In genomic region chr8:12171788-12172187, GRCm38 (mm10) we compare ENCODE assay signal across 19 mouse cellular contexts.
DNase-seq lines count a peak whose midpoint lies in the region; ATAC-seq lines count a peak whose summit lies in the region.
"Had no signal": no experiment of that assay in that cellular context is flagged by ENCODE, and none has a peak within 500 bp of the region (broad histone marks: within the 10 kb centered on the region; RNA-seq: fewer than 3 reads in every experiment).

No protein-coding gene starts in this region.

- no peak for ATAC-seq in forebrain, embryonic 16.5 days
- ATAC-seq in forebrain, embryonic 13.5 days, result no peak
- ATAC-seq in hindbrain, embryonic 16.5 days, result no peak
- no peak for ATAC-seq in hindbrain, embryonic 12.5 days (ENCODE audit: low FRiP score)
- 0 out of 2 replicates have a peak, but pooled peaks have one; percentile 62 for ATAC-seq in midbrain, embryonic 16.5 days
- ATAC-seq in midbrain, embryonic 11.5 days (ENCODE audit: low FRiP score), result no peak
- ATAC-seq: activated CD4-positive, CD25-positive, alpha-beta regulatory T cell, adult 4 months; intestine, embryonic 15.5 days; Patski had no signal

- no peaks in the 10 kb centered on the region for H3K36me3 ChIP-seq in forebrain, embryonic 16.5 days (ENCODE audit: control insufficient read depth, insufficient read depth)
- no peaks in the 10 kb centered on the region for H3K36me3 ChIP-seq in forebrain, embryonic 13.5 days (ENCODE audit: poor library complexity, severe bottlenecking)
- H3K36me3 ChIP-seq in hindbrain, embryonic 16.5 days (ENCODE audit: control insufficient read depth, insufficient read depth, low read length), result no peaks in the 10 kb centered on the region
- H3K36me3 ChIP-seq in hindbrain, embryonic 12.5 days, result no peaks in the 10 kb centered on the region
- no peaks in the 10 kb centered on the region for H3K36me3 ChIP-seq in midbrain, embryonic 16.5 days (ENCODE audit: control insufficient read depth, insufficient read depth, low read length)
- H3K36me3 ChIP-seq in midbrain, embryonic 11.5 days (ENCODE audit: control insufficient read depth, insufficient read depth, low read length), result no peaks in the 10 kb centered on the region
- H3K36me3 ChIP-seq: embryonic facial prominence, embryonic 13.5 days; heart, embryonic 12.5 days; intestine, embryonic 15.5 days had no signal

- WGBS in forebrain, embryonic 16.5 days, result 60% methylated on average over 12 of the region's 12 CpGs
- WGBS in forebrain, embryonic 13.5 days, result 71% methylated on average over 12 of the region's 12 CpGs
- 40% methylated on average over 12 of the region's 12 CpGs for WGBS in hindbrain, embryonic 16.5 days
- WGBS in hindbrain, embryonic 12.5 days, result 69% methylated on average over 12 of the region's 12 CpGs
- WGBS in midbrain, embryonic 16.5 days, result 60% methylated on average over 12 of the region's 12 CpGs
- 86% methylated on average over 12 of the region's 12 CpGs for WGBS in midbrain, embryonic 11.5 days

- H3K27me3 ChIP-seq in forebrain, embryonic 16.5 days (replicated peaks; ENCODE audit: control insufficient read depth, insufficient read depth, low read length), result 0 out of 2 replicates have a peak, but pooled peaks cover 4% of the 10 kb centered on the region
- H3K27me3 ChIP-seq in forebrain, embryonic 13.5 days, result peaks cover 46% of the 10 kb centered on the region
- H3K27me3 ChIP-seq in hindbrain, embryonic 16.5 days (replicated peaks; ENCODE audit: control insufficient read depth, insufficient read depth, low read length), result 0 out of 2 replicates have a peak, but pooled peaks cover 2% of the 10 kb centered on the region
- H3K27me3 ChIP-seq in hindbrain, embryonic 12.5 days, result peaks cover 37% of the 10 kb centered on the region
- no peaks in the 10 kb centered on the region for H3K27me3 ChIP-seq in midbrain, embryonic 16.5 days (ENCODE audit: control insufficient read depth, insufficient read depth, low read depth, low read length)
- peaks cover 10% of the 10 kb centered on the region; the same call in 1 of the 2 replicates for H3K27me3 ChIP-seq in midbrain, embryonic 11.5 days (ENCODE audit: control insufficient read depth, insufficient read depth, low read length)
- H3K27me3 ChIP-seq: intestine, embryonic 15.5 days had no signal

- H3K4me2 ChIP-seq in forebrain, embryonic 16.5 days (ENCODE audit: low read length), result no peak overlapping the region
- no peak overlapping the region for H3K4me2 ChIP-seq in forebrain, embryonic 13.5 days
- 0 out of 2 replicates have a peak overlapping the region, but pooled peaks have one; percentile 3 for H3K4me2 ChIP-seq in hindbrain, embryonic 16.5 days (ENCODE audit: low read length)
- H3K4me2 ChIP-seq in hindbrain, embryonic 12.5 days (replicated peaks), result no peak overlapping the region
- no peak overlapping the region for H3K4me2 ChIP-seq in midbrain, embryonic 16.5 days (ENCODE audit: low read length)
- H3K4me2 ChIP-seq in midbrain, embryonic 11.5 days, result no peak overlapping the region
- H3K4me2 ChIP-seq: embryonic facial prominence, embryonic 13.5 days; heart, embryonic 12.5 days; intestine, embryonic 15.5 days had no signal

- H3K4me1 ChIP-seq in forebrain, embryonic 16.5 days (replicated peaks; ENCODE audit: control insufficient read depth, insufficient read depth, low read length), result peaks cover 39% of the 10 kb centered on the region
- peaks cover 61% of the 10 kb centered on the region for H3K4me1 ChIP-seq in forebrain, embryonic 13.5 days
- peaks cover 8% of the 10 kb centered on the region; the same call in 1 of the 2 replicates for H3K4me1 ChIP-seq in hindbrain, embryonic 16.5 days (ENCODE audit: control insufficient read depth, insufficient read depth, low read depth, low read length)
- peaks cover 32% of the 10 kb centered on the region for H3K4me1 ChIP-seq in hindbrain, embryonic 12.5 days
- H3K4me1 ChIP-seq in midbrain, embryonic 16.5 days (ENCODE audit: control insufficient read depth, insufficient read depth, low read length), result peaks cover 17% of the 10 kb centered on the region
- H3K4me1 ChIP-seq in midbrain, embryonic 11.5 days (ENCODE audit: control insufficient read depth, insufficient read depth, low read length), result no peaks in the 10 kb centered on the region
- H3K4me1 ChIP-seq: heart, embryonic 12.5 days; intestine, embryonic 15.5 days had no signal

- H3K4me3 ChIP-seq in forebrain, embryonic 16.5 days (replicated peaks; ENCODE audit: low read length), result no peak overlapping the region
- H3K4me3 ChIP-seq in forebrain, embryonic 13.5 days, result no peak overlapping the region
- no peak overlapping the region for H3K4me3 ChIP-seq in hindbrain, embryonic 16.5 days (ENCODE audit: low read length)
- H3K4me3 ChIP-seq in hindbrain, embryonic 12.5 days, result no peak overlapping the region
- H3K4me3 ChIP-seq in midbrain, embryonic 16.5 days (ENCODE audit: low read depth, low read length), result no peak overlapping the region
- no peak overlapping the region for H3K4me3 ChIP-seq in midbrain, embryonic 11.5 days (ENCODE audit: low read depth, low read length)
- H3K4me3 ChIP-seq: embryonic facial prominence, embryonic 13.5 days; gastrocnemius, adult 2 months; heart, embryonic 12.5 days; intestine, embryonic 15.5 days had no signal

- 0 out of 2 replicates have a peak overlapping the region, but pooled peaks have one; percentile 6 for H3K27ac ChIP-seq in forebrain, embryonic 16.5 days (ENCODE audit: low read length)
- H3K27ac ChIP-seq in forebrain, embryonic 13.5 days, result no peak overlapping the region
- no peak overlapping the region for H3K27ac ChIP-seq in hindbrain, embryonic 16.5 days (ENCODE audit: low read depth, low read length)
- no peak overlapping the region for H3K27ac ChIP-seq in hindbrain, embryonic 12.5 days
- no peak overlapping the region for H3K27ac ChIP-seq in midbrain, embryonic 16.5 days (ENCODE audit: low read length)
- H3K27ac ChIP-seq in midbrain, embryonic 11.5 days (ENCODE audit: low read depth, low read length), result no peak overlapping the region
- H3K27ac ChIP-seq: embryonic facial prominence, embryonic 13.5 days; gastrocnemius, adult 2 months; intestine, embryonic 15.5 days had no signal

- H3K9me3 ChIP-seq in forebrain, embryonic 16.5 days (ENCODE audit: control insufficient read depth, low read length), result no peaks in the 10 kb centered on the region
- no peaks in the 10 kb centered on the region for H3K9me3 ChIP-seq in forebrain, embryonic 13.5 days (replicated peaks)
- H3K9me3 ChIP-seq in hindbrain, embryonic 16.5 days (ENCODE audit: control insufficient read depth, low read length), result no peaks in the 10 kb centered on the region
- no peaks in the 10 kb centered on the region for H3K9me3 ChIP-seq in hindbrain, embryonic 12.5 days (replicated peaks)
- H3K9me3 ChIP-seq in midbrain, embryonic 16.5 days (replicated peaks; ENCODE audit: control insufficient read depth, low read length, poor library complexity, severe bottlenecking), result no peaks in the 10 kb centered on the region
- H3K9me3 ChIP-seq in midbrain, embryonic 11.5 days (ENCODE audit: control insufficient read depth, low read length), result no peaks in the 10 kb centered on the region
- H3K9me3 ChIP-seq: embryonic facial prominence, embryonic 13.5 days; heart, embryonic 12.5 days; intestine, embryonic 15.5 days had no signal

- no peak for DNase-seq in midbrain, embryonic 11.5 days (ENCODE audit: low spot score, missing footprints)
- no peak for DNase-seq in layer of hippocampus, postnatal 14 days (ENCODE audit: low spot score in 2 of 2)
- DNase-seq: adrenal gland, postnatal 14 days; cerebellum, adult 18-20 months; cerebellum, adult 9-11 months; cerebellum, postnatal 36 days; gastrocnemius, adult 2 months; gastrocnemius, postnatal 25 days; kidney, adult 18-20 months had no signal

- no peak overlapping the region for H3K9ac ChIP-seq in forebrain, embryonic 16.5 days (replicated peaks; ENCODE audit: low read depth, low read length)
- H3K9ac ChIP-seq in forebrain, embryonic 13.5 days, result no peak overlapping the region
- H3K9ac ChIP-seq in hindbrain, embryonic 16.5 days (ENCODE audit: low read depth, low read length), result no peak overlapping the region
- no peak overlapping the region for H3K9ac ChIP-seq in hindbrain, embryonic 12.5 days
- H3K9ac ChIP-seq in midbrain, embryonic 16.5 days (ENCODE audit: low read depth, low read length), result no peak overlapping the region
- no peak overlapping the region for H3K9ac ChIP-seq in midbrain, embryonic 11.5 days (ENCODE audit: low read length)
- H3K9ac ChIP-seq: embryonic facial prominence, embryonic 13.5 days; heart, embryonic 12.5 days; intestine, embryonic 15.5 days had no signal
